Mouse (Mus musculus): ENCODE data around the gene Plcb3. TPM values are rescaled to one million over a fixed set of nuclear protein-coding genes. Genes with fewer than 3 reads are reported as not detected.

Gene Plcb3
- polyA plus RNA-seq, 1 experiment: 49.3 TPM

DNA sequence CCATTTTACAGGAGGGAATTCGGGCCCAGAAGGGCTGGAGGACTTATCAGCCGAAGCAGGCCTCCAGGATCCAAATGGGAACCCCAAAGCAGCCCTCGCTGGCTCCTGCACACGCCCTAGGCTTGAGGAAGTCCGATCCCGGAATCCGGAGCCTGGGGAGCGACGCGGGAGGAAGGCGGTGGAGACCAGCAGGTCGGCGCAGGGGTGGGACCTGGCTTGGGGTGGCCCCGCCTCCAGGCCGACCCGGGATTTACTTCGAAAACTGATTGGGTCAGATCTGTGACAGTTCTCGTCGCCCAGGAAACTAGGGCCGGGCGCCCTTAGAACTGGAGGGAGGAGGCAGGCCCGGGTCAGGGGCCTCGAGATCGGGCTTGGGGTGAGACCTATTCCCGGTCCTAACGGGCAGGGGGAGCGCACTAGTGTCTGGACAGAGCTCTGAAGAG is 34.0 kb downstream of the Plcb3 start, which contains the start of gene Gpr137:
TSS of gene Gpr137 (minus strand) at position 232 of the 443 bp plus-strand sequence.
- Histone ChIP-seq H3K4me3 (replicated peaks) (peak within 1 kb of the TSS; percentile 98), H3K9me3 (no peaks in the 10 kb centered on the region), H3K36me3 (replicated peaks; ENCODE audit: low read length) (peaks cover 59% of the 10 kb centered on the region), H3K27me3 (replicated peaks) (no peaks in the 10 kb centered on the region), H3K4me1 (peaks cover 65% of the 10 kb centered on the region)
- TF ChIP-seq FLI1 (IDR thresholded peaks at IDR 0.05; ENCODE audit: low read length): no peak
- no peak for TF ChIP-seq GATA1 (IDR thresholded peaks at IDR 0.05; ENCODE audit: borderline replicate concordance, low read length)

DNA sequence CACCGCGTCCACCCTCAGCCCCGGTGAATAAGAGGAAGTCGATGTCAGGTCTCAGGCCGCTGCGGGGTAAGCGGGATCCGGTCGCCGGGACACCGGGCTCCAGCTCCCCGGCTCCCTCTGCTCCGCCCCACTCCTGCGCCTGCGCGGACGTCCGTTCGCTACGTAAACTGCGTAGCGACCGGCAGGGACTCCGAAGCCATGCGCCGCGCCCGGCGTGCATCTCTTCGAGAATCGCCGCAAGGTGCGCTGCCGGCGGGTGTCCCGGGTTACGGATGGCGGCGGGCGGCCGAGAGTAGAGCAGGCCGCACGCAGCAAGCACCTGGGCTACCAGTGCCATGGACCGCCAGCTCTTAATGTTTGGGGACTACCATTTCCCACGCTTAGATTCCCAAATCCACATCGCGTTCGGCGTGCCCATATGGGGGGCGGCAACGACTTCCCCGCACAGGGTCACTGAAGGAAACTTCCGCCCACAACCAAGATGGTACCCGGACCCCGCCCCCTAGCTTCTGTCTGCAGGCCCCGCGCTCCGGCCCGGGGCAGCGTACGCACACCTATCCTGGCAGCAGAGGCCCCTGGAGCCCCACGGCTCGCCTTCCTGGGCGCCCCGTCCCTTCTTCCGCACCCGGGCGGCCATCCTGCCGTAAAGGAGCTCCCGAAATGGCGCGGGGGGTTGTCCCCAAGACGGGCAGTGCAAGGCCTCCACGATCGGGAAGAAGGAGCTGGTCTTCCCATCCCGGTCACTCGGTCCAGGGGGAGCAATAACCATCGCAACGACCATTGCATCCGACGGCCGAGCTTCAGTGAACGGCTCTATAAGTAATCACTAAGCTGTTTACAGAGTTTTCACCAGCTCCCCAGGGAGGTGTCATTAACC is 34.7 kb downstream of the Plcb3 start, which contains the start of gene Bad:
TSS of gene Bad (plus strand) at position 490 of the 877 bp plus-strand sequence.
- no peaks in the 10 kb centered on the region for H3K9me3 ChIP-seq
- no peaks in the 10 kb centered on the region for H3K27me3 ChIP-seq (replicated peaks)
- TF ChIP-seq GATA1 (IDR thresholded peaks at IDR 0.05; ENCODE audit: borderline replicate concordance, low read length): no peak
- TF ChIP-seq FLI1 (IDR thresholded peaks at IDR 0.05; ENCODE audit: low read length): no peak
- peak within 1 kb of the TSS; percentile 98 for H3K4me3 ChIP-seq (replicated peaks)
- peaks cover 52% of the 10 kb centered on the region for H3K36me3 ChIP-seq (replicated peaks; ENCODE audit: low read length)
- H3K4me1 ChIP-seq: peaks cover 63% of the 10 kb centered on the region

GRCm38 (mm10) chr19:6940396-6941351 is 35.6 kb downstream of the Plcb3 start:
- TF ChIP-seq FLI1 (IDR thresholded peaks at IDR 0.05; ENCODE audit: low read length) (no peak), GATA1 (IDR thresholded peaks at IDR 0.05; ENCODE audit: borderline replicate concordance, low read length) (no peak)

DNA sequence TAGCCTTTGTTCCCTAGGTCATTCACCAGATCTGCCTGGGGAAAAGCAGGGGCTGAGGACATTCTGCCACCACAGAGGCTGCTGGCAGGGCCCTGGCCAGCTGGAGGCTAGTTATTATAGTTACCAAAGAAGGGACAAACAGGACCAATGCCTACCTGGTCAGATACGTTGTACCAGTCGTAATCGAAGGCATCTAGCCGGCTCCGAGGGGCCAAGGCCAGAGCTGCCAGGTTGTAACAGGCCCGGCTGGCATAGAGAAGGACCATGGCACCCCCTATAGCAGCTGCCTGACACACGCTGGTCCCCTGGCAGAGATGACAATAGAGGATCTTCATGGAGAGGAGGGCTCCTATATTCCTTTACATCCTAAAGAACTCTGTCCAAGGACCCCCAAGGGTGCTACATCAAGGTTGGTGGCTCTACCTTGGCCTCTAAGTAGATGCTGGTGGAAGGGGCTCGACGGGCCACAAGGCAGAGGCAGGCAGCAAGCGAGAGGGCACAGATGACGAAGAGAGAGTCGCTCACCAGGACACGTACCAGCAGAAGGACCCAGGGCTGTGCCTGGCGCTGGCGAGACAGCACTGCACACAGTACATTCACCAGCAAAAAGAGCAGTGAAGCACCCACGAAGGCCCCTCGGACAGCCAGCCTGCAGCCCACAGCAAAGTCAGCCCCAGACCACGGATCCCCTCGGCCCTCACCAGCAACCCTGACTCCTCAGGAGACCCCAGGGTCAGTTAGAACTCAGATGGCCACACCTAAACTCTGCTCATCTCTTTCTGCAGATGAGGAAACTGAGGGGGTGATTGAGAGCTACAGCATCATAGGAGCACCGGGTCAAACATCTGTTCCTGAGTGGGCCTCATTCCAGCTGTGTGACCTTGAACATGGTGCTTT is 36.9 kb downstream of the Plcb3 start:
- no peak for TF ChIP-seq GATA1 (IDR thresholded peaks at IDR 0.05; ENCODE audit: borderline replicate concordance, low read length)
- TF ChIP-seq FLI1 (IDR thresholded peaks at IDR 0.05; ENCODE audit: low read length): no peak
- Histone ChIP-seq H3K36me3 (replicated peaks; ENCODE audit: low read length) (peaks cover 35% of the 10 kb centered on the region), H3K27me3 (replicated peaks) (peaks cover 18% of the 10 kb centered on the region), H3K4me1 (peaks cover 49% of the 10 kb centered on the region), H3K9me3 (no peaks in the 10 kb centered on the region), H3K4me3 (replicated peaks) (peak overlapping the region; percentile 50)

More at GRCm38 (mm10) chr19:6940396-6941351, 35.6 kb downstream of the Plcb3 start:
- peaks cover 6% of the 10 kb centered on the region for H3K27me3 ChIP-seq (replicated peaks)
- peaks cover 43% of the 10 kb centered on the region for H3K36me3 ChIP-seq (replicated peaks; ENCODE audit: low read length)
- peaks cover 56% of the 10 kb centered on the region for H3K4me1 ChIP-seq
- H3K9me3 ChIP-seq: no peaks in the 10 kb centered on the region
- peak overlapping the region; percentile 98 for H3K4me3 ChIP-seq (replicated peaks)

- TF ChIP-seq FLI1 (IDR thresholded peaks at IDR 0.05; ENCODE audit: low read length) (no peak), GATA1 (IDR thresholded peaks at IDR 0.05; ENCODE audit: borderline replicate concordance, low read length) (no peak)
- Histone ChIP-seq H3K27me3 (replicated peaks) (peaks cover 33% of the 10 kb centered on the region), H3K4me3 (replicated peaks) (no peak overlapping the region), H3K36me3 (replicated peaks; ENCODE audit: low read length) (peaks cover 29% of the 10 kb centered on the region), H3K4me1 (peaks cover 51% of the 10 kb centered on the region), H3K9me3 (no peaks in the 10 kb centered on the region)
Observed at GRCm38 (mm10) chr19:6937541-6938465, 38.5 kb downstream of the Plcb3 start.

DNA sequence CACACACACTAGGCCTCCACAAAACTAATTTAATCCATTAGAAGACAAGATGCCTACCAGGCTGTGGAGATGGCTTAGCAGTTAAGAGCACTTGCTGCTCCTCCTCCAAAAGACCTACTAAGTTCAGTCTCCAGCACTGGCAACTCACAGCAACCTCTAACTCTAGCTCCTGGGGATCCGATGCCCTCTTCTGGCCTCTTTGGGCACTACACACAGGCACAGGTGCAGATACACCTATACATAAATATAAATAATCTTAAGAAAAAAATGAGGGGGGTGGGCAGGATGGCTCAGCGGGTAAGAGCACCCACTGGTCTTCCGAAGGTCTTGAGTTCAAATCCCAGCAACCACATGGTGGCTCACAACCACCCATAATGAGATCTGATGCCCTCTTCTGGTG is 40.0 kb downstream of the Plcb3 start:
- Histone ChIP-seq H3K36me3 (replicated peaks; ENCODE audit: low read length) (peaks cover 29% of the 10 kb centered on the region), H3K27me3 (replicated peaks) (peaks cover 48% of the 10 kb centered on the region), H3K4me1 (peaks cover 59% of the 10 kb centered on the region), H3K4me3 (replicated peaks) (no peak overlapping the region), H3K9me3 (no peaks in the 10 kb centered on the region)
- TF ChIP-seq FLI1 (IDR thresholded peaks at IDR 0.05; ENCODE audit: low read length): no peak
- TF ChIP-seq GATA1 (IDR thresholded peaks at IDR 0.05; ENCODE audit: borderline replicate concordance, low read length): no peak

- TF ChIP-seq FLI1 (IDR thresholded peaks at IDR 0.05; ENCODE audit: low read length): no peak
- TF ChIP-seq GATA1 (IDR thresholded peaks at IDR 0.05; ENCODE audit: borderline replicate concordance, low read length): no peak
- Histone ChIP-seq H3K4me3 (replicated peaks) (peak within 1 kb of the TSS; percentile 89), H3K27me3 (replicated peaks) (peaks cover 59% of the 10 kb centered on the region), H3K9me3 (no peaks in the 10 kb centered on the region), H3K4me1 (peaks cover 49% of the 10 kb centered on the region), H3K36me3 (replicated peaks; ENCODE audit: low read length) (peaks cover 20% of the 10 kb centered on the region)
Observed at GRCm38 (mm10) chr19:6934195-6934977, 41.9 kb downstream of the Plcb3 start, which contains the start of gene Kcnk4. TSS of gene Kcnk4 (minus strand) at chr19:6934515.

Data from megakaryocyte, embryonic 14.5 days (primary cell).